Mouse (Mus musculus) forebrain, embryonic 11.5 days (tissue): ENCODE results near the gene Ola1. TPM values are rescaled to one million over a fixed set of nuclear protein-coding genes. Genes with fewer than 3 reads are reported as not detected.

Experiments
- ATAC-seq: fragments of 200-750 bp; cut with Nextera tagmentation; replicated peaks from 2 replicates; pipeline ENCODE4 v1.8.0; 2017; ENCODE audit warnings: moderate TSS enrichment; ENCODE audit not compliant: low FRiP score
- DNase-seq: peaks from one replicate; pipeline ENCODE4 v3.0.0-alpha.2; 2017; ENCODE audit warnings: low spot score
- H3K27ac ChIP-seq: fragments of 300-500 bp; sonication (generic); 2 replicates; pipeline ENCODE4 v1.5.1; 2014; ENCODE audit warnings: low read depth, low read length
- H3K27me3 ChIP-seq: fragments of 300-500 bp; sonication (generic); 2 replicates; pipeline ENCODE4 v1.6.1; 2014; ENCODE audit warnings: mild to moderate bottlenecking, low read length, mixed read lengths; ENCODE audit not compliant: control insufficient read depth, insufficient read depth
- H3K36me3 ChIP-seq: fragments of 300-500 bp; sonication (generic); 2 replicates; pipeline ENCODE4 v1.6.1; 2014; ENCODE audit warnings: mild to moderate bottlenecking, low read length, moderate library complexity, mixed read lengths; ENCODE audit not compliant: control insufficient read depth, insufficient read depth
- H3K4me1 ChIP-seq: fragments of 300-500 bp; sonication (generic); replicated peaks from 2 replicates; pipeline ENCODE4 v1.6.1; 2014; ENCODE audit warnings: low read length, mixed read lengths; ENCODE audit not compliant: control insufficient read depth, insufficient read depth
- H3K4me2 ChIP-seq: fragments of 300-500 bp; sonication (generic); 2 replicates; pipeline ENCODE4 v1.6.1; 2014; ENCODE audit warnings: low read depth, mild to moderate bottlenecking, low read length, moderate library complexity, mixed read lengths; ENCODE audit not compliant: severe bottlenecking
- H3K4me3 ChIP-seq: fragments of 300-500 bp; sonication (generic); 2 replicates; pipeline ENCODE4 v1.5.1; 2014; ENCODE audit warnings: low read depth, low read length
- H3K9ac ChIP-seq: fragments of 300-500 bp; sonication (generic); 2 replicates; pipeline ENCODE4 v1.6.1; 2014; ENCODE audit warnings: low read length
- H3K9me3 ChIP-seq: fragments of 300-500 bp; sonication (generic); 2 replicates; pipeline ENCODE4 v1.6.1; 2016; ENCODE audit warnings: low read length, mixed read lengths; ENCODE audit not compliant: control insufficient read depth
- WGBS: fragments of 180-500 bp; shearing (Covaris S2); extraction: QIAGEN DNeasy Blood & Tissue Kit; methylation state at CpG from one replicate; pipeline ENCODE4 v1.1.7; 2014; 5-methylcytosine and 5-hydroxymethylcytosine counted together
- polyA plus RNA-seq: library from polyadenylated mRNA; unstranded; fragments of >200 nt; fragmentation: Nextera tagmentation; extraction: Ambion mirVana; gene quantifications from 2 replicates; pipeline ENCODE4 v1.2.1, GENCODE M21; 2014

The Ola1 gene
- polyA plus RNA-seq, 1 experiment from 2014 or later = 110 TPM

DNA sequence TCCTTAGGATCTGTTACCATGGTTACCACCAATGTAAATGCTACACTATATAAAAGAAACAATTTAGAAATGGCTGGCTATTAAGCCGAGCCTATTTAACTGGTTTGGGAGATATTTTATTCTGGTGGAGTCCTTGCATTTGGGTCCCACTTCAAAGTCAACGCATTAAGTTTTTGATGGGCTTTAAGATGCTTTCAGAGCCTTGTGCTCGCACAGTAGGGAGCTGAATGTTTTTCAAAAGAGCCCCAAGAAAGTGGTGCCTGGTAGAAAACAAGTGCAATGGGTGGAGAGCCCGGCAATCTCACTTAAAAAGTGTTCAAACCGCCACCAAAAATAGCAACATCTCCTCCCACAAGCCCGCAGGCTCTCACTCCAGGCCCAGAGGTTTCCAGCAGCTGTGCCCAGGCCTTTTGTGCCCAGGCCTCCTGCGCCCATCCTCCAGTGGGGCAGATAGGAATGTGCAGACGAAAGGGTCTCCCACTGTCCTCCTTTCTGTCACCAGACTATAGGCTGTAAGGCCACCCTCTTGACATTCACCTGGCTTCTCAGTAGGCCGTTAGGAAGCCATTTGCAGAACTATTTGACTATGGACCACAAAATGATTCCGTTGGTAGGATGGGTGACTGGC is 148.2 kb downstream of the Ola1 start:
- WGBS = 38% methylated on average over 10 of the region's 10 CpGs
- H3K9ac ChIP-seq = no peak overlapping the region
- no peak overlapping the region for H3K27ac ChIP-seq
- H3K36me3 ChIP-seq = no peaks in the 10 kb centered on the region
- H3K9me3 ChIP-seq = no peaks in the 10 kb centered on the region
- DNase-seq (no peak), ATAC-seq (no peak)
- no peak overlapping the region for H3K4me2 ChIP-seq
- H3K4me3 ChIP-seq = no peak overlapping the region
- H3K4me1 ChIP-seq = no peaks in the 10 kb centered on the region
- H3K27me3 ChIP-seq = peaks cover 5% of the 10 kb centered on the region; the same call in 1 of the 2 replicates

DNA sequence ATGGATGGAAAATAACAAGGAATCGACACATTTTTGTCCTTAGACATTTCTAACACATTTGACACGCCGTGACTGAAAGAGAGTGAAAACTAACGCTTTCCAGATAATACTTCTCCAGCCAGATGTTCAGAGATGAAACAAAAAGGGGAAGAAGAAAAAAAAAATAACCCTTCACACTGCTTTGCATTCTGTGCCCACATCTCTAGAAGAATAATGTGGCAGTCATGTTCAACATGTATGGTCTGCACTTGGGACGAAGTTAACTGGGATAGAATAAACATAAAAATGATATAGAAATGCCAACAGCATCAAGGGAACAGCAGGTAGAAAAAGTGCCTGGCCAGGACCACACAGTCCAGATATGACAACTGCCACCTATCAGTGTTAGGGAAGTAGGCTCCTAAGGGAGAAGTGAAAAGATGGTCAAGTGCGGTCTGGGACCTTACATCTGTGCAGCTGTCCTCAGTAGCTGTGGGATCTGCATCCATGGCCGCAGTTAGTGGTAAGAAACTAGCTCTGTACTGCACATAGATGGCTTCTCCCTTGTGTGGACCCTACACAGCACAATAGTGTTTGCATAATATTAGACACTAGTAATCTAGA is 149.4 kb downstream of the Ola1 start:
- no peak for DNase-seq
- Histone ChIP-seq H3K36me3 (no peaks in the 10 kb centered on the region), H3K27ac (no peak overlapping the region), H3K27me3 (peaks cover 5% of the 10 kb centered on the region; the same call in 1 of the 2 replicates), H3K4me3 (no peak overlapping the region), H3K4me2 (no peak overlapping the region), H3K9me3 (no peaks in the 10 kb centered on the region), H3K9ac (no peak overlapping the region), H3K4me1 (no peaks in the 10 kb centered on the region)
- no peak for ATAC-seq
- WGBS = 92% methylated on average over 7 of the region's 7 CpGs

DNA sequence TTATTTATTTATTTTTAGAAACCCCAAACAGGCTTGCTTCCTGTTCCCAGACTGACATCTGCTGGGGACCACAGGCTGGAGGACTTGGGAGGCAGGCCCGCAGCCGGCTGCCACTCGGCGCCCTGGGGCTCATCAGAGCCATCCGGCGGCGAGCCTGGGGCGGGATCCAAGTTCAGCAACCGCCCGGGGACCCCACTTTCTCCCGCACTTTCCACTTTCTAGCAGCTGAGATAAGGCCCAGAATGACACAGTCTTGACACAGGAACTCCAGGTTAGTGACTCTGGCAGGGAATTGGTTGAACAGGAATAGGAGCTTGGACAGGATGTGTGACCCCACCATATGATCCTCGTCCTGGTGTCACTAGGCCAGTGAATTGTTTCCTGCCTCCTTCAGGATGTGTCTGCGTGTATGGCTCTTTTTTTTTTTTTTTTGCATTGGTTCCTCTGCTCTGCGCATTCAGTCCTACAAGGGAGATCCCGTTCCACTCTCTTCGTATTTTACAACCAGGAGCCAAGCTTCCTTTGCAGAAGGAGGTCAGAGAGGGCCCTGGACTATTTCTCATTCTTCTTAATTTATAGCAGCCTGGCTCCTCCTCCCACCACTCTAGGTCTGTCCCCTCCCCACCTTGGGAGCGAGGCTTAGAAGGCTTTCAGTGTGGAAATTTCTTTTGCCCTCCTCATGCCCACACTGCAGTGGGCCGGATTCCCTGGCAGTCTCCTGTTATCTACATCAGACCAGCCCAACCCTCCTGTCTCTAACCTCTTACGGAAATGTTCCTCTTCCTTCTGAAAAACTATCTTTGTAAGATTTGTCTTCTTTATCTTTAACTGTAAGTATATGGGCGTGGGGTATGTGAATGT is 152.2 kb downstream of the Ola1 start:
- DNase-seq = peak; percentile 55
- Histone ChIP-seq H3K27me3 (peaks cover 3% of the 10 kb centered on the region; the same call in 1 of the 2 replicates), H3K9me3 (no peaks in the 10 kb centered on the region), H3K9ac (no peak overlapping the region), H3K36me3 (no peaks in the 10 kb centered on the region), H3K27ac (no peak overlapping the region), H3K4me2 (no peak overlapping the region), H3K4me1 (no peaks in the 10 kb centered on the region), H3K4me3 (no peak overlapping the region)
- no peak for ATAC-seq
- WGBS = 36% methylated on average over 20 of the region's 20 CpGs

DNA sequence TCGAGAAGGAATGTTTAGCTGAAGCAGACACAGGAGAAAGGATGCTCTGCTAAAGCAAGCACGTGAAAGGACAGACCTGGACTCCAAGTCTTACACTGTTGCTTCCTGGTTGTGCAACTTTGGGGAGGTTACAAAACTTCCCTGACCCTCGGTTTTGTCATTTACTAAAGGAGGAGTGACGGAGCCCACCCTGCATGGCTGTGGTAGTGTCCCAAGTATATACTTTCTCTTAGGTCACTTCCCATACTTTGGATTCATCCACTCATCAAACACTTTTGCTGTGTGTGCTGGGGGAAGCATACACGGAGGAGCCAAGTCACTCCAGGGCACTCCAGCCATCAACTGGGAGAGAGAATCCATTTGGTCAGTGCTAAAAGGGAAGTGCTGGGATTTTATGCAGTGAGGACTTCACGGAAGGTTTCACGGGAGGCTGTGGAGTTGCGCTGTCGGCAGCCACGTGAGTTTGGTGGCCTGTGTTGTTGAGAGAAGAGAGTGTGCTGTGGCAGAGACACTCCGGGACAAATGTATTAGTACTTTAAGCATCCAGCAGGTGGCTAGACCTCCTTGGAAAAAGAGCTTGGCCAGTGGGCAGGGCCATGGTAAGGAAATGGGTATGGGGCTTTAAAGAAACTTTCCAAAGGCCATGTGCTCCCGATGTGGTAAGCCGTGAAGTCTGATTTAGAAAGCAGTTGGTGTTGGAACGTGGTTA is 154.7 kb downstream of the Ola1 start:
- WGBS = 80% methylated on average over 14 of the region's 14 CpGs

DNA sequence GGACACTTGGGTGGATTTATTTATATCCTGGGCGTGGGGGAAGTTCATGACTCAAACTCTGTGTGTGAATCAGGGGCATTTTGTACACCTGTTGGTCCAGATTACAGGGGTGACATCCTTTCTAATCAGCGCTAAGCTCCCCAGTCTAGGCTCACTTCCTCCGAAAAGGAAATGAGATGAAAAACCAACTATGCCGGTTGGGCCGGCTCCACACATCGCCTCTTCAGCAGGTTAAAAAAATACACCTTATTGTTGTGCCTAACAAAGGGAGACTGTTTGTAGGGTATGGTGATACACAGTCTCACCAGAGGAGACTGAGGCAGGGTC is 158.5 kb downstream of the Ola1 start:
- Histone ChIP-seq H3K4me1 (no peaks in the 10 kb centered on the region), H3K36me3 (no peaks in the 10 kb centered on the region), H3K4me3 (no peak overlapping the region), H3K4me2 (no peak overlapping the region), H3K27ac (no peak overlapping the region), H3K9ac (no peak overlapping the region), H3K9me3 (no peaks in the 10 kb centered on the region), H3K27me3 (no peaks in the 10 kb centered on the region)
- ATAC-seq (no peak), DNase-seq (no peak)
- 81% methylated on average over 6 of the region's 6 CpGs for whole genome bisulfite sequencing

More for the DNA sequence above, 154.7 kb downstream of the Ola1 start:
- no peaks in the 10 kb centered on the region for H3K9me3 ChIP-seq
- no peaks in the 10 kb centered on the region for H3K36me3 ChIP-seq
- DNase-seq (no peak), ATAC-seq (no peak)
- H3K27ac ChIP-seq = no peak overlapping the region
- H3K9ac ChIP-seq = no peak overlapping the region
- H3K4me3 ChIP-seq = no peak overlapping the region
- H3K4me2 ChIP-seq = no peak overlapping the region
- no peaks in the 10 kb centered on the region for H3K4me1 ChIP-seq
- H3K27me3 ChIP-seq = peaks cover 3% of the 10 kb centered on the region; the same call in 1 of the 2 replicates

DNA sequence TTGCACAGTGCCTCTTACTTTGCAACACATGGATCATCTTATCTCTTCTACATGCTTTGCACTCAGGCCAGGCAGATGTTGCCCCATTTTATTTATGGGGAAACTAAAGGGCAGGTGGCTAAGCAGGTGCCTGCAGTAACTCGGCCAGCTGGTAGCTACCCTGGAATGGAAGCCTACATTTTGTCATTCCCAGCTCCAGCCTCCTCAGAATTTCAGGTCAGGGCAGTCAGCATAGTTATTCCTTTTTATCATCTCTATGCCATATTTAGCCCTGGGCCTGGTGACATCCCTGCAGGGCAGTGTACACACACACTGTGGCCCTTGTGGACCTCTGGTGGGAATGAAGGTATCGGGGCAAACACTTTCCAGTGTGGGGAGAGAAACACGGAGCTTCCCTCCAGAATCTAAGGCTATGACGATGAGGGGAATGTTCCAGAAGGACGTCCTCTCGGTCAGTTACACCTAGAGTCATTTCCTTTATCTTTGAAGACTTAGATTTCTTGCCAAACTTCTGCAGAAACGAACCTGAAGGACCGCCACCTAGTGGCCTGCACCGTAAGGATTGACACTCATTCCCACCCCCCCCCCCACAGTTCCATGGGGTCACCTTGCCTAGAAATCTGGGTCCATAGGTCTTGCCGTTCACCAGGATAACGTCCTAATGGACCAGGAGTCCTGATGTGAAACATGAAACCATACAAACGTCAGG is 159.0 kb downstream of the Ola1 start:
- no peak overlapping the region for H3K4me3 ChIP-seq
- H3K36me3 ChIP-seq = no peaks in the 10 kb centered on the region
- H3K9me3 ChIP-seq = no peaks in the 10 kb centered on the region
- no peak for DNase-seq
- 44% methylated on average over 12 of the region's 12 CpGs for WGBS
- ATAC-seq = no peak
- no peak overlapping the region for H3K27ac ChIP-seq
- H3K4me1 ChIP-seq = no peaks in the 10 kb centered on the region
- no peak overlapping the region for H3K9ac ChIP-seq
- H3K27me3 ChIP-seq = no peaks in the 10 kb centered on the region
- H3K4me2 ChIP-seq = no peak overlapping the region

DNA sequence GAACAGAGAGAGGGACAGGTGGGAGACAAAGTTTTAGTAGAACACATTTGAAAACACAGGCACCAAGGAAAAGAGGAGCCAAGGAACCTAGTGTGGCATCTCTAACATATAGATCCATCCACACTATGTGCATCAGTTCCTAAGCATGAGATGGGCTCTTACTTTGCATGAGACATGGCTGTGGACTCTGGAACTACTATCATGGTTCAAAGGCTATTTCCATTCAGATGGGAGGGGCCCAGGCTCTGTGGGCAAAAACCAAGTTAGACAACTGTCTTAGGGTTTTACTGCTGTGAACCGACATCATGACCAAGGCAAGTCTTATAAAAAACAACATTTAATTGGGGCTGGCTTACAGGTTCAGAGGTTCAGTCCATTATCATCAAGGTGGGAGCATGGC is 160.4 kb downstream of the Ola1 start:
- WGBS = 91% methylated on average over 1 of the region's 1 CpGs
- DNase-seq (no peak), ATAC-seq (no peak)
- Histone ChIP-seq H3K36me3 (no peaks in the 10 kb centered on the region), H3K4me2 (no peak overlapping the region), H3K9me3 (no peaks in the 10 kb centered on the region), H3K27me3 (no peaks in the 10 kb centered on the region), H3K9ac (no peak overlapping the region), H3K4me3 (no peak overlapping the region), H3K4me1 (no peaks in the 10 kb centered on the region), H3K27ac (no peak overlapping the region)

DNA sequence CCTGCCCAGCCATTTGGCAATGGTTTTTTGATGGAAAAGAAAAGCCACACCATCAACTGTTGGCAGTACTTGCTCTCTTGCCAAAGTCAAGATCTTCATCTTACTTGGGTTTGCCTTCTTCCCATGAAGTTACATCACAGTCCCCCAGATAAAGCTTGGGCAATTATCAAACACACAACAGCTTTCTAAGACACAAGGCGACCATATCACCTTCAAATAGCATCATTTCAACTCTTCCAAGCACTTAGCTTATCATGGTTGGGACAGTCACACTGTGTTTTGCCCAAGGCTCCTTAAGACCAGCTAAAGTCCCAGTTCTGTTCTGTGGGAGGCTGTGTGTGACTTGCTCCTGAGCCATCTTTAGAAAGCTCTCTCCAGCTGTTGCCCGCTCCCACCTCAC is 161.1 kb downstream of the Ola1 start:
- Histone ChIP-seq H3K4me1 (no peaks in the 10 kb centered on the region), H3K36me3 (no peaks in the 10 kb centered on the region), H3K27me3 (no peaks in the 10 kb centered on the region), H3K27ac (no peak overlapping the region), H3K4me3 (no peak overlapping the region), H3K9me3 (no peaks in the 10 kb centered on the region; the same call in 1 of the 2 replicates), H3K4me2 (no peak overlapping the region), H3K9ac (no peak overlapping the region)
- WGBS = 95% methylated on average over 2 of the region's 2 CpGs
- no peak for DNase-seq
- no peak for ATAC-seq
